Mouse (Mus musculus) stomach, embryonic 16.5 days (tissue): ENCODE data around the gene Fbxl2. TPM values are rescaled to one million over a fixed set of nuclear protein-coding genes. Genes with fewer than 3 reads are reported as not detected.
A peak's percentile ranks its signal among the peaks of the same experiment; 100 is the strongest.

Source experiments
- ATAC-seq: fragments of 200-750 bp; cut with Nextera tagmentation; 2 replicates; pipeline ENCODE4 v1.8.0; 2017; ENCODE audit warnings: moderate number of reproducible peaks, moderate TSS enrichment; ENCODE audit not compliant: insufficient read depth, low FRiP score
- H3K27ac ChIP-seq: fragments of 300-500 bp; sonication (generic); 2 replicates; pipeline ENCODE4 v1.5.1; 2014; ENCODE audit warnings: low read length
- H3K27me3 ChIP-seq: fragments of 300-500 bp; sonication (generic); 2 replicates; pipeline ENCODE4 v1.6.1; 2014; ENCODE audit warnings: low read length, control low read depth, mixed read lengths; ENCODE audit not compliant: control insufficient read depth, insufficient read depth
- H3K36me3 ChIP-seq: fragments of 300-500 bp; sonication (generic); 2 replicates; pipeline ENCODE4 v1.6.1; 2014; ENCODE audit warnings: low read length; ENCODE audit not compliant: control insufficient read depth, insufficient read depth
- H3K4me1 ChIP-seq: fragments of 300-500 bp; sonication (generic); 2 replicates; pipeline ENCODE4 v1.6.1; 2014; ENCODE audit warnings: low read length, control low read depth, mixed read lengths; ENCODE audit not compliant: control insufficient read depth, insufficient read depth
- H3K4me2 ChIP-seq: fragments of 300-500 bp; sonication (generic); 2 replicates; pipeline ENCODE4 v1.6.1; 2014; ENCODE audit warnings: low read depth, low read length, mixed read lengths
- H3K4me3 ChIP-seq: fragments of 300-500 bp; sonication (generic); replicated peaks from 2 replicates; pipeline ENCODE4 v1.5.1; 2014; ENCODE audit warnings: mild to moderate bottlenecking, low read length
- H3K9ac ChIP-seq: fragments of 300-500 bp; sonication (generic); 2 replicates; pipeline ENCODE4 v1.6.1; 2014; ENCODE audit warnings: low read length
- H3K9me3 ChIP-seq: fragments of 300-500 bp; sonication (generic); replicated peaks from 2 replicates; pipeline ENCODE4 v1.6.1; 2016; ENCODE audit warnings: low read length, control low read depth; ENCODE audit not compliant: control insufficient read depth
- WGBS: fragments of 180-500 bp; shearing (Covaris S2); extraction: QIAGEN DNeasy Blood & Tissue Kit; methylation state at CpG from one replicate; pipeline ENCODE4 v1.1.7; 2014; 5-methylcytosine and 5-hydroxymethylcytosine counted together
- polyA plus RNA-seq: library from polyadenylated mRNA; unstranded; fragments of >200 nt; fragmentation: Nextera tagmentation; extraction: Ambion mirVana; gene quantifications from 2 replicates; pipeline ENCODE4 v1.2.1, GENCODE M21; 2015

Gene Fbxl2
- polyA plus RNA-seq, 1 experiment from 2014 or later: 2.2 TPM

DNA sequence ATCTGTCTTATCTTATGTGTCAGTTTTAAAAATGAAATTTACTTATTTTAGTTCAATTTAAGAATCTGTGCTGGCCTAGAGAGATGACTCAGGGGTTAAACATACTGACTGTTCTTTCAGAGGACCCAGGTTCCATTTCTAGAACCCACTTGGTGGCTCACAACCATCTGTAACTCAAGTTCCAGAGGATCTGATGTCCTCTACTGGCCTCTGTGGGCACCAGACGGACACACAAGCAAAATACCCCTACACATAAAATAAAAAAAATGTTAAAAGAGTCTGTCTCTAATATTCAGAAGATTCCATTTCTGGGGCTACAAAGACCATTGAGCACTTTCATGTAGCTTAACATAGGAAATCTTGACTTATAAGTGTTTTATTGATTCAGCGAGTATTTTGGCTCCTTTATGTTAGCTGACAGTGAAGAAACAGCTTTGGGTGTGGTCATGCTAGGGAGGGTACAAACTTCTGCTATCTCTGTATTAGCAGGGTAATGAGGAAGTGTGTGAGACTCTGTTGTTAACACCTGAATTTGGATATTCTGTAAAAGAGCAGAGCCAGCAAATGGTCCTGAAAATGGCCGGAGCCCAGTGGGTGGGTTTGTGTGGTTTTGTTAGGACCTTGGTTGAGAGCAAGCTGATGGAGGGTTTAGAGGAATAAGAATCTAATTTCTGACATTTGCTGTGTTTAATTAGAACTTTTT is 104.7 kb downstream of the Fbxl2 start:
- Histone ChIP-seq H3K27ac (no peak overlapping the region), H3K9me3 (no peaks in the 10 kb centered on the region), H3K4me3 (no peak overlapping the region), H3K36me3 (no peaks in the 10 kb centered on the region), H3K4me1 (no peaks in the 10 kb centered on the region; the same call in 1 of the 2 replicates), H3K9ac (no peak overlapping the region), H3K27me3 (no peaks in the 10 kb centered on the region), H3K4me2 (no peak overlapping the region)
- WGBS: 84% methylated on average over 3 of the region's 3 CpGs
- no peak for ATAC-seq

DNA sequence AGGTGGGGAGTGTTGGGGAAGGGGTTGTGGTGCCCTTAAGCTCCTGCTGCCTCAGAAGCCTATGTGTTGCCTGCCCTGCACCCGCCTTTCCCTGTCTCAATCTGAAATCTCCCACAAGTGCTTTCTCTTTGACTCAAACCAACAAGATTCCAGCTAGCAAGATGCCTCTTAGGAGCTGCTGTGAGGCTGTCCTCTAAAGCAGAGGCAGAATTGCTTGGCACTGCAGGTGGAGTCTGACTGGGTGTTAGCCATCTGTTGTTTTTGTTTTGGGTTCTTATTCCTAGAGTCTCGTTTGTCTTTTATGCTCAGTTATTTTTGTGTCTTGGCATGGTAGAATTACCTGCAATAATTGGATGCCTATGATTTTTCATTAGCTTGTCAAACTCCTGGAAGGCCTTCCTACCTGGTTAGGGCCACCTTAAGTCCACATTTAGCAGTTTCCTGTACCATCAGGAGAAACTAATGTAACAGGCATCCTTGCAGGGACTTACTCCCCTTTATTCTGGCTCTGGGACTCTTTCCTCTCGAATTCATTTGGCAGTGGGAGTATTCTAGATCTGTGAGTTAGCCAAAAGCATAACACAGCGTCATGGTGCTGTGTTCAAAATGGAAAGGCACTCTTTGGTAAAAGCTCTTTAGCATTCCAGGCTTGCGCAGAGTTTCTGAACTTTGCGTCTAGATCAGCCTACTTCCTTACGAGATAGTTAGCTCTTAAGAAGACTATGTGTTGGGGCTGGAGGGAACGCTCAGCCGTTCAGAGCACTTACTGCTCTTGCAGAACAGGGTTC is 106.7 kb downstream of the Fbxl2 start:
- Histone ChIP-seq H3K36me3 (no peaks in the 10 kb centered on the region), H3K9ac (no peak overlapping the region), H3K4me1 (peaks cover 12% of the 10 kb centered on the region), H3K27me3 (no peaks in the 10 kb centered on the region), H3K9me3 (no peaks in the 10 kb centered on the region), H3K4me3 (no peak overlapping the region), H3K27ac (no peak overlapping the region), H3K4me2 (no peak overlapping the region)
- 87% methylated on average over 9 of the region's 9 CpGs for WGBS
- no peak for ATAC-seq

GRCm38 (mm10) chr9:113935638-113936037 is 110.4 kb downstream of the Fbxl2 start:
- H3K4me2 ChIP-seq: no peak overlapping the region
- H3K27ac ChIP-seq: no peak overlapping the region
- H3K36me3 ChIP-seq: no peaks in the 10 kb centered on the region
- ATAC-seq: no peak
- no peak overlapping the region for H3K9ac ChIP-seq
- no peaks in the 10 kb centered on the region for H3K9me3 ChIP-seq
- H3K4me1 ChIP-seq: peaks cover 25% of the 10 kb centered on the region
- 68% methylated on average over 5 of the region's 5 CpGs for WGBS
- H3K4me3 ChIP-seq: no peak overlapping the region
- no peaks in the 10 kb centered on the region for H3K27me3 ChIP-seq

- H3K27ac ChIP-seq: peak overlapping the region; percentile 92
- H3K9ac ChIP-seq: peak overlapping the region; percentile 98
- no peak for ATAC-seq
- peak overlapping the region; percentile 78 for H3K4me2 ChIP-seq
- peak overlapping the region; percentile 97 for H3K4me3 ChIP-seq
- WGBS: 10% methylated on average over 11 of the region's 11 CpGs
- no peaks in the 10 kb centered on the region for H3K9me3 ChIP-seq
- H3K27me3 ChIP-seq: no peaks in the 10 kb centered on the region
- peaks cover 25% of the 10 kb centered on the region for H3K4me1 ChIP-seq
- H3K36me3 ChIP-seq: no peaks in the 10 kb centered on the region
Measured at GRCm38 (mm10) chr9:113932501-113932900, 113.5 kb downstream of the Fbxl2 start.

DNA sequence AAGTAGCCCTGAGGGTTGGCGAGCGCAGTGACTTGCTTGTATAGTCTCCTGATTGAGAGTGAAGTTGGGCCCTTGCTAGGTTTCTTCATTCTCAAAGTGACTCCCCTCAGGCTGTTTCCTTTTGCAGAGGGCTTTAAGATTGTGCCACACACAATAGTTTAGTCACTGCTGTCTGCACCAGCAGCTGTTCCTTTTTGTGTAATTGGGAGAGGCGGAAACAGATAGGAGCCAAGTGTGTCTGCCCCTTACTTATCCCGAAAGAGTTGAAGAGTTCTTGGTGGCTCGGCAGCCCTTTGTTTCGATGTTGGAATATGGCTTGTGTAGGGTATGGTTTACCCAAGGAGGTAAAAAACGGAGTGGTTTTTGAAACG is 113.9 kb downstream of the Fbxl2 start:
- H3K9me3 ChIP-seq: no peaks in the 10 kb centered on the region
- 0% methylated on average over 8 of the region's 8 CpGs for WGBS
- H3K9ac ChIP-seq: peak overlapping the region; percentile 98
- no peaks in the 10 kb centered on the region for H3K27me3 ChIP-seq
- peak overlapping the region; percentile 97 for H3K4me3 ChIP-seq
- peak overlapping the region; percentile 92 for H3K27ac ChIP-seq
- H3K36me3 ChIP-seq: no peaks in the 10 kb centered on the region
- ATAC-seq: no peak
- peak overlapping the region; percentile 78 for H3K4me2 ChIP-seq
- H3K4me1 ChIP-seq: peaks cover 25% of the 10 kb centered on the region

DNA sequence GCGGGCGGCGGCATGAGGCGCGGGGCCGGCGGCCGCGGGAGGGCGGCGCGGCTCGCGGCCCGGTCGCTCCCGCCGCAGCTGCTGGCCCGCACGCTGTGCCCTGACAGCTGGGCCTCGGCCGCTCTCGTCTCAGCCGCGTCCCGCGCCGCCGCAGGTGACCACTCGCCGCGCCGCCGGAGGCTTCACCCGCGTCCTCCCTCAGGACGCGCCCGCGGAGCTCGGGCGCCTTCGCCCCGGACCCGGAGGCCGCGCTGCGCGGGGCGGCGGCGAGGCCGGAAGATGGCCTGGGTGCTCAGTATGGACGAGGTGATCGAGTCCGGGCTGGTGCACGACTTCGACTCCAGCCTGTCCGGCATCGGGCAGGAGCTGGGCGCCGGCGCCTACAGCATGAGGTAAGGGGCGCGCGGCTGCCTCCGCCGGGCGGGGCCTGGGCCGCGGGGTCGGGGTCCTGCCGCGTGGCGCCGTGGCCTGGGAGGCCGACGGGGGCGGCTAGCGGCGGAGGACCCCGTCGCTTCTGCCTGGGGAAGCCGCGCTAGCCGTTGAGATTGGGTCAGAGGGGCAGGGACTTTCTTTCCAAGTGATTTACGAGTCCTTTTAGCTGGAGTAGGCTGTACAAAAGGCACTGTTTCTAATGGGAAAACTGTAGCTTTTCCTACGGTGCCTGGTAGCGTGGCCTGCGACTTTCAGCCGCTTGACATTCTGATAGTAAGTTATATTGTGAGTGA is 114.5 kb downstream of the Fbxl2 start:
- peak; percentile 2; the same call in 1 of the 2 replicates for ATAC-seq
- under 1% methylated on average over 58 of the region's 91 CpGs for WGBS
- peak overlapping the region; percentile 78 for H3K4me2 ChIP-seq

GRCm38 (mm10) chr9:113930534-113931374 is 115.2 kb downstream of the Fbxl2 start, which contains the start of gene Ubp1:
Ubp1 (plus strand) TSS chr9:113930934.
- WGBS: under 1% methylated on average over 57 of the region's 86 CpGs
- peak within 1 kb of the TSS; percentile 98 for H3K9ac ChIP-seq
- H3K4me1 ChIP-seq: peaks cover 22% of the 10 kb centered on the region
- H3K4me3 ChIP-seq: peak within 1 kb of the TSS; percentile 97
- peak within 1 kb of the TSS; percentile 92 for H3K27ac ChIP-seq
- no peaks in the 10 kb centered on the region for H3K9me3 ChIP-seq
- H3K36me3 ChIP-seq: no peaks in the 10 kb centered on the region
- ATAC-seq: peak; percentile 98
- H3K4me2 ChIP-seq: peak within 1 kb of the TSS; percentile 78
- no peaks in the 10 kb centered on the region for H3K27me3 ChIP-seq

More for the DNA sequence above, 114.5 kb downstream of the Fbxl2 start:
- Histone ChIP-seq H3K27me3 (no peaks in the 10 kb centered on the region), H3K4me1 (peaks cover 25% of the 10 kb centered on the region), H3K9ac (peak overlapping the region; percentile 98), H3K36me3 (no peaks in the 10 kb centered on the region), H3K4me3 (peak overlapping the region; percentile 97), H3K9me3 (no peaks in the 10 kb centered on the region), H3K27ac (peak overlapping the region; percentile 92)

DNA sequence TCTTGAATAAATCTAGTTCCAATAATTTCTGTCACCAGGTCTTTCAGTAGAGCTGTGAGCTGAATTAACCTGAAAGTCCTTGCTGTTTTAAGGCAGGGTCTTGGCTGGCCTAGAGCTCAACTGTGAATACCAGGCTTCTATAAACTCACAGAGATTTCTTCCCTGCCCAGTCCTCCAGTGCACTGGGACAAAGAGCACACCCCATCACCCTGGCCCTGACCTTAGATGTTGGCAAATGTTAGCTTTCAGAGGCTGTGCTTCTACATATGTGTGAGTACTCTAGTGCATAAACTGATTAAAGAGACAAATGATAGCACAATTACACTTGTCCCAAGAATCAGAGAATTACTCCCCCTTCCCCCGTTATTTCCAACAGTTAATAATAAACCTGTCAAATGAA is 116.3 kb downstream of the Fbxl2 start:
- Histone ChIP-seq H3K4me3 (no peak overlapping the region), H3K4me2 (no peak overlapping the region), H3K9me3 (no peaks in the 10 kb centered on the region), H3K27me3 (no peaks in the 10 kb centered on the region), H3K27ac (no peak overlapping the region), H3K9ac (no peak overlapping the region), H3K4me1 (peaks cover 15% of the 10 kb centered on the region), H3K36me3 (no peaks in the 10 kb centered on the region)
- no peak for ATAC-seq
- WGBS: 74% methylated on average over 1 of the region's 1 CpGs
